Mouse (Mus musculus) lung, embryonic 16.5 days (tissue): ENCODE measurements around the gene Hcn2. TPM values are rescaled to one million over a fixed set of nuclear protein-coding genes. Genes with fewer than 3 reads are reported as not detected.

ENCODE experiments used
- ATAC-seq: fragments of 200-750 bp; cut with Nextera tagmentation; 2 replicates; pipeline ENCODE4 v1.8.0; 2017; ENCODE audit warnings: low read depth, mild to moderate bottlenecking, moderate library complexity
- H3K27ac ChIP-seq: fragments of 300-500 bp; sonication (generic); 2 replicates; pipeline ENCODE4 v1.5.1; 2014; ENCODE audit warnings: mild to moderate bottlenecking, control low read depth, low read length
- H3K27me3 ChIP-seq: fragments of 300-500 bp; sonication (generic); 2 replicates; pipeline ENCODE4 v1.6.1; 2014; ENCODE audit warnings: low read depth, low read length, mixed read lengths; ENCODE audit not compliant: control insufficient read depth, insufficient read depth
- H3K36me3 ChIP-seq: fragments of 300-500 bp; sonication (generic); 2 replicates; pipeline ENCODE4 v1.6.1; 2014; ENCODE audit warnings: low read length; ENCODE audit not compliant: control insufficient read depth, insufficient read depth
- H3K4me1 ChIP-seq: fragments of 300-500 bp; sonication (generic); replicated peaks from 2 replicates; pipeline ENCODE4 v1.6.1; 2014; ENCODE audit warnings: low read length, mixed read lengths; ENCODE audit not compliant: control insufficient read depth, insufficient read depth
- H3K4me2 ChIP-seq: fragments of 300-500 bp; sonication (generic); 2 replicates; pipeline ENCODE4 v1.6.1; 2014; ENCODE audit warnings: low read depth, low read length, control low read depth
- H3K4me3 ChIP-seq: fragments of 300-500 bp; sonication (generic); 2 replicates; pipeline ENCODE4 v1.5.1; 2014; ENCODE audit warnings: mild to moderate bottlenecking, low read length, control low read depth
- H3K9ac ChIP-seq: fragments of 300-500 bp; sonication (generic); 2 replicates; pipeline ENCODE4 v1.6.1; 2014; ENCODE audit warnings: low read length, control low read depth
- H3K9me3 ChIP-seq: fragments of 300-500 bp; sonication (generic); 2 replicates; pipeline ENCODE4 v1.6.1; 2016; ENCODE audit warnings: low read length; ENCODE audit not compliant: control insufficient read depth
- WGBS: fragments of 180-500 bp; shearing (Covaris S2); extraction: QIAGEN DNeasy Blood & Tissue Kit; methylation state at CpG from one replicate; pipeline ENCODE4 v1.1.7; 2014; 5-methylcytosine and 5-hydroxymethylcytosine counted together
- polyA plus RNA-seq: library from polyadenylated mRNA; unstranded; fragments of >200 nt; fragmentation: Nextera tagmentation; extraction: Ambion mirVana; gene quantifications from 2 replicates; pipeline ENCODE4 v1.2.1, GENCODE M21; 2015

Hcn2 gene
- polyA plus RNA-seq, 1 experiment from 2014 or later: not detected

DNA sequence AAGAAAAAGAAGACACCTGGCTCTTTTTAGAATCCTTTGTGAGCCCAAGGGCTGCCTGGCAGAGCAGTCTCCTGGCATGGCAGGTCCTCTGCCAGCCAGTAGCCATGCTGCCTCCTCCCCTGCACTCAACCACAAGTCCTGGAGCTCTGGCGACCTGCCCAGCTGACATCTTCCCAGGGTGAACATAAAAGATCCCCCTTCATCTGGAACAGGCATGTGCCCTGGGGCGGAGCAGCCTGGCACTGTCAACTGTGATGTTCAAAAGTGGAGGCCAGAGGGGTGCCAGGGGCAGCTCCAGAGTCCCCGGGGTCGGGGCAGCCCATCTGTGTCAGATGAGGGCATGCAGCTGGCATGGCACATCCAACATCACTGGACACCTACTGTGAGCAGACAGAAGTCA is 1.4 kb upstream of the Hcn2 start:
- Histone ChIP-seq H3K27ac (no peak overlapping the region), H3K27me3 (peaks cover 37% of the 10 kb centered on the region)

DNA sequence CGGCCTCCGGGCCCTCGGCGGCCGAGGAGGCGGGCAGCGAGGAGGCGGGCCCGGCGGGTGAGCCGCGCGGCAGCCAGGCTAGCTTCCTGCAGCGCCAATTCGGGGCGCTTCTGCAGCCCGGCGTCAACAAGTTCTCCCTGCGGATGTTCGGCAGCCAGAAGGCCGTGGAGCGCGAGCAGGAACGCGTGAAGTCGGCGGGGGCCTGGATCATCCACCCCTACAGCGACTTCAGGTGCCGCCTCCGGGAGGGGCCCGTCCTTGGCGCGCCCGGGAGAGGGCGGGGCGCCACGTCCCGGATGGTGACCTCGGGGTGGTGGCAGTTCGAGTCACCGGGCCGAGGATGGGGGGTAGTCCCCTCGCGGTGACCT is 538 bp downstream of the Hcn2 start:
- Histone ChIP-seq H3K4me3 (peak overlapping the region; percentile 61), H3K36me3 (peaks cover 2% of the 10 kb centered on the region; the same call in 1 of the 2 replicates), H3K27ac (no peak overlapping the region), H3K4me2 (peak overlapping the region; percentile 79), H3K9me3 (no peaks in the 10 kb centered on the region), H3K4me1 (peaks cover 13% of the 10 kb centered on the region), H3K27me3 (peaks cover 37% of the 10 kb centered on the region), H3K9ac (peak overlapping the region; percentile 54)
- ATAC-seq: no peak
- WGBS: under 1% methylated on average over 44 of the region's 44 CpGs

More for the DNA sequence above, 1.4 kb upstream of the Hcn2 start:
- Histone ChIP-seq H3K4me1 (peaks cover 13% of the 10 kb centered on the region), H3K4me3 (no peak overlapping the region), H3K36me3 (peaks cover 21% of the 10 kb centered on the region), H3K9me3 (no peaks in the 10 kb centered on the region), H3K9ac (no peak overlapping the region), H3K4me2 (no peak overlapping the region)
- ATAC-seq: no peak
- WGBS: 55% methylated on average over 4 of the region's 4 CpGs

DNA sequence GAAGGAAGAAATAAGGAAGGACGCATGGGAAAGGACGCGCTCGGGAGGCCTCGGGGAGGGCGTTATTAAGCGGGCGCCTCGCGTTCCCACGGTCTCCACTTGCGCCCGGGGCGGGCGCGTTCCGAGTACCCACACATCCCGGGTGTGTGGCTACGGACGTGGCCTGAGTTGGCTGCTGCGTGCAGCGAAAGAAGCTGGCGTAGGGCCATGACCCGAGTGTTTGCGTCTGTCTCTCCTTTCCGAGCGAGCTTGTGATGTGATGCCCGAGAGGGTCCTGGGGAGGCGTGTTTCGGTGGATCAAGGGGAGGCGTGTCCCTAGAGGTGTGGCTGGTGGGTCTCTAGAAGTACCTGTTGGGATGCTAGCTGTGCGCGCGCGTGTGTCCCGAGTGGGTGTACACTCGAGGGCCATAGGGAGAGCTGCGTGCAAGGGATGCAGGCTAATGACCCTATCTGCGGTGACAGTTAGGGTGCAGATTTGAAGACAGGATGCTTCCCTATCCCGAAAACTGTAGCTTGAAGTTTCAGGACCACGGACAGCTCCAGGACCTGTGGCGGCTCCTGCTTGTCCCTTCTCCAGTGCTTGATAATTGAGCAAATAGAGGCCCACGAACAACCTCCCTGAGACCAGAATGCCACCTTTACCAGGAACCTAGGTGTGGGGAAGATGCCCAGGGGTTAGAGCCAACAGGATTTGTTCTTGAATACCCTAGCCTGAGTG is 1.4 kb downstream of the Hcn2 start:
- Histone ChIP-seq H3K9me3 (no peaks in the 10 kb centered on the region), H3K9ac (no peak overlapping the region), H3K36me3 (no peaks in the 10 kb centered on the region), H3K4me3 (peak overlapping the region; percentile 14; the same call in 1 of the 2 replicates), H3K4me2 (peak overlapping the region; percentile 79; the same call in 1 of the 2 replicates), H3K27me3 (peaks cover 37% of the 10 kb centered on the region), H3K4me1 (peaks cover 13% of the 10 kb centered on the region), H3K27ac (no peak overlapping the region)
- 5% methylated on average over 43 of the region's 43 CpGs for WGBS
- ATAC-seq: no peak

DNA sequence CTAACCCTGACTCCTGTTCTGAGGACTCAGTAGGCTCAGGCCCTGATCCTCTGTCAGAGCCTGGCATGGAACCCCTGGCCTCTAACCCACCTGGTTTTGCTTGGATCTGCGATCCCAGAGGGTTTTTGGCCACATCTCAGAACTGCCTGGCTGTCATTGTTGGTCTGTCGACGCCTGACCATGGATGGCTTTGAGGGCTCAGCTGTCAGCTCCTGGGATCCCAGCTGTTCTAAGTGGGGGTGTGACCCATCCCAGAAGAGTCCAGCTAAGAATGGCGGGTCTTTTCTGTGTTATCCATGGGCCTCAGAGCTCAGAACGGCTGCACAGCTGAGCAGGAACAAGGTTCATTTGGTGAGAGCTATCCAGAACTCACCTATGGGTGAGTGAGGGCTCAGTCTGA is 4.7 kb downstream of the Hcn2 start:
- Histone ChIP-seq H3K36me3 (no peaks in the 10 kb centered on the region), H3K4me2 (no peak overlapping the region), H3K9me3 (no peaks in the 10 kb centered on the region), H3K27ac (no peak overlapping the region), H3K27me3 (peaks cover 24% of the 10 kb centered on the region), H3K4me1 (peaks cover 13% of the 10 kb centered on the region), H3K4me3 (no peak overlapping the region), H3K9ac (no peak overlapping the region)
- ATAC-seq: no peak
- 52% methylated on average over 5 of the region's 5 CpGs for WGBS

DNA sequence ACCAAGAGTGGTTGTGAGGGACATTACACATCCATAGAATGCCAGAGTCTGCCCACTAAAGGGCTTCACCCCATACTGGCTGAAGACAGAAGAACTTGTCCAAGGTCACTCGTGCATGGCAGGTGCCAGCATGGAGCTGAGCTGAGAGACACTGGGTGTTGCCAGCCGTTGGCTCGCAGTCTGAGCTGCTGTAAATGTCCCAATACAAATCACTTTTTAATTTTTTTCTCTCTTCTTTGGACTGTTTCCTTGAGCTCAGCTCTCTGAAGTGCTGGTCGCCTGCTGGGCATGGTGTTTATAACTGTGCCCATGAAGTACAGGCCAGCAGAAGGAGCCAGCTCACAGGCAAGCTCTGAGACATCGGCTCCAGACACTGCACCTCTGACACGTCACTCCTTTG is 6.6 kb downstream of the Hcn2 start:
- no peak for ATAC-seq
- Histone ChIP-seq H3K36me3 (no peaks in the 10 kb centered on the region), H3K27me3 (peaks cover 5% of the 10 kb centered on the region; the same call in 1 of the 2 replicates), H3K9ac (no peak overlapping the region), H3K9me3 (no peaks in the 10 kb centered on the region), H3K4me3 (no peak overlapping the region), H3K4me1 (no peaks in the 10 kb centered on the region), H3K4me2 (no peak overlapping the region), H3K27ac (no peak overlapping the region)
- WGBS: 57% methylated on average over 6 of the region's 6 CpGs

DNA sequence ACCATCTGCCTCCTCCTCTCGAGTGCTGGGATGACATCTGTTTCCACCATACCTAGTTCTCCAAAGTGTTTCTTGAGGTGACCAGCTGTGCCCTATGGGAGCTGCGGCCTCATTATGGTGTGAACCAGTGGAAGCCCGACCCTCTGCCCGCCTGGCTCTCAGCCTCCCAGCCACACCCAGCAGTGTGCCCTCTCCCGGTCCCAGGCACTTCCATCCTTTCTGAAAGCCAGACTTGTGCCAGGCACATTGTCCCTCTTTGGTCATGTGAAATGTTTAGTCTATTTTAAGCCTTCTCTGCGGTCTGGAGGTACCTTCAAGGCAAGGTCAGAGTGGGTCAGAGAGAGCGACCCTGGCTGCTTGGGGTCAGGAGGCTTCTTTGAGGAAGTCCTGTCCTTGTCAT is 7.3 kb downstream of the Hcn2 start:
- Histone ChIP-seq H3K9me3 (no peaks in the 10 kb centered on the region), H3K4me2 (no peak overlapping the region), H3K4me3 (no peak overlapping the region), H3K27ac (no peak overlapping the region), H3K36me3 (no peaks in the 10 kb centered on the region), H3K4me1 (no peaks in the 10 kb centered on the region), H3K9ac (no peak overlapping the region), H3K27me3 (no peaks in the 10 kb centered on the region; the same call in 1 of the 2 replicates)
- WGBS: 71% methylated on average over 7 of the region's 7 CpGs
- no peak for ATAC-seq

DNA sequence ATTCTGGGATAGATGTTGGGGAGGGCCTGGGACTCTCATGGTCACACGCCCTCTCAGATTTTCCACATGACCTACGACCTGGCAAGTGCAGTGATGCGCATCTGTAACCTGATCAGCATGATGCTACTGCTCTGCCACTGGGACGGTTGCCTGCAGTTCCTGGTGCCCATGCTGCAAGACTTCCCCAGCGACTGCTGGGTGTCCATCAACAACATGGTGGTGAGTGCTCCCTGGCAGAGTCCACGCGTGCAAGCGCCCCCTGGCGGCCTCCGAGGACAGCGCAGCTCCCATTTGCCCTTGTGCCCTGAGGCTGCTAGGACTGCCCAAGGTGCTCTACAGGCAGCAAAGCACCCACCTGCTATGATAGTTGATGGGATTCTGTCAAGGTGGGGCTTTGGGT is 9.7 kb downstream of the Hcn2 start:
- H3K9me3 ChIP-seq: no peaks in the 10 kb centered on the region
- no peaks in the 10 kb centered on the region for H3K4me1 ChIP-seq
- H3K27ac ChIP-seq: no peak overlapping the region
- 35% methylated on average over 11 of the region's 11 CpGs for WGBS
- ATAC-seq: no peak
- no peak overlapping the region for H3K4me3 ChIP-seq
- no peak overlapping the region for H3K9ac ChIP-seq
- no peaks in the 10 kb centered on the region for H3K27me3 ChIP-seq
- no peaks in the 10 kb centered on the region for H3K36me3 ChIP-seq
- no peak overlapping the region for H3K4me2 ChIP-seq

DNA sequence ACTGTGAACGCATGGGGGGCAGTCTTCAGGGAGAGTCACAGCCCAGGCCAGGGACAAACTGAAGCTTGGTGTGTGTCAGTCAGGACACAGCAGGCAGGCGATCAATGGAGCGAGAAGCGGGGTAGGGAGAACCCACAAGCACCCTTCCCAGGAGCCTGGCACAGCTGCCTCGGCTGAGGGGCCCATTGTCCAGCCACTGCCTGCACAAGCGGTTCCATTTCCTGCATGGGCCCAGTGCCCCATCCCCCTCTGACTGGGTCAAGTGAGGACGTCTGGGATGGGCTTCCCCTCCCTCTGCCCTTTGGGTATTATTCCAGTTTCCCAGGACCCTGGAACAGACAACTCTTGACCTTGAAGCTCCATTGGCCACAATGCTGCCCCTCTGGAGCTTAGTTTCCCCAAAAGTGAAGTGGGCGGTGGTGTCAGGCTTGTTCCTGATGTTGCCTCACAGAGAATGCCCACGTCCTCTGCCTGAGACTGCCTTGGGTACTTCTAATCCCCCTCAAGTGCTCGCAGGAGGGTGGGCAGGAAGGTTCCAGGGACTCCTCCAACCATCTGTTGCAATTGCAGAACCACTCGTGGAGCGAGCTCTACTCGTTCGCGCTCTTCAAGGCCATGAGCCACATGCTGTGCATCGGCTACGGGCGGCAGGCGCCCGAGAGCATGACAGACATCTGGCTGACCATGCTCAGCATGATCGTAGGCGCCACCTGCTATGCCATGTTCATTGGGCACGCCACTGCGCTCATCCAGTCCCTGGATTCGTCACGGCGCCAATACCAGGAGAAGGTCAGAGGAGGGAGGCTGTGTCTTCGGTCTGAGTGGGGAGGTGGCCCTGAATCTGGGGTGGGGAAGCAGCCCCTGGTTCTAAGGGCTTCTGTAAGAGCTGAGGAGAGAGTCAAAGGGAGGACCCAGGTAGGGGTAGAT is 12.2 kb downstream of the Hcn2 start:
- Histone ChIP-seq H3K9me3 (no peaks in the 10 kb centered on the region), H3K9ac (no peak overlapping the region), H3K4me2 (no peak overlapping the region), H3K27me3 (no peaks in the 10 kb centered on the region), H3K36me3 (peaks cover under 1% of the 10 kb centered on the region; the same call in 1 of the 2 replicates), H3K4me1 (no peaks in the 10 kb centered on the region), H3K4me3 (no peak overlapping the region), H3K27ac (no peak overlapping the region)
- 65% methylated on average over 28 of the region's 28 CpGs for WGBS
- ATAC-seq: no peak

DNA sequence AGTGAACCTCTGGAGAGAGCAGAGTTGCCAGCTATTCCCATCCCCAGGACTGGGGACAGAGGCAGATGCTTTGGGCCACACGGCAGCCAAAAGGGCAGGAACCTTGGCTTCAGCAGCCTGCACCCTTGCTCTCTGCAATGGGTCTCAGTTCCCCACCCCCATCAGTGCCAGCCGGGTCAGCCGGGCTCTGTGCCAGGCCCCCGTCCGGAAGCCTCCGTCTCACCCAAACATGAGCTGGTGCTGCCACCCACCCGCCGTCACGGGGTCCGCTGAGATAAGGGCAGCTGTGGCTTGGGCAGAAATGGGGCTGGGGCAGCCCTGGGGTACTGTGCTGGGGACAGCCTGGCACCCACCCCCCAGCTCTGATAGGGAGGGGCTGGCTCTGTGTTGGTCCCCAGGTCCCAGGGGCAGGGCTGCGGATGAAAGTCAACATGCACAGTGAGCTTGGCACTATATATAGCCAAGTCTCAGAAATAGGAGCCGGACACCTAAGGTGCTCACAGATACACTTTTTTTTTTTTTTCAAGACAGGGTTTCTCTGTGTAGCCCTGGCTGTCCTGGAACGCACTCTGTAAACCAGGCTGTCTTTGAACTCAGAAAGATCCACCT is 13.0 kb downstream of the Hcn2 start:
- no peaks in the 10 kb centered on the region for H3K9me3 ChIP-seq
- 0 out of 2 replicates have a peak, but pooled peaks have one; percentile 51 for ATAC-seq
- H3K4me3 ChIP-seq: no peak overlapping the region
- H3K4me2 ChIP-seq: no peak overlapping the region
- H3K4me1 ChIP-seq: no peaks in the 10 kb centered on the region
- H3K9ac ChIP-seq: no peak overlapping the region
- no peak overlapping the region for H3K27ac ChIP-seq
- WGBS: 66% methylated on average over 13 of the region's 13 CpGs
- H3K27me3 ChIP-seq: no peaks in the 10 kb centered on the region
- peaks cover 9% of the 10 kb centered on the region for H3K36me3 ChIP-seq
